Mouse (Mus musculus) ZHBTc4 (cell line): ENCODE results near the gene Hmgb4.

Experiments used
- DNase-seq: peaks from one replicate; pipeline ENCODE4 v3.0.0-alpha.2; 2011; ENCODE audit warnings: low read depth, low spot score

Gene Hmgb4

GRCm38 (mm10) chr4:128260907-128261560, at the start of gene Hmgb4:
TSS of gene Hmgb4 (minus strand) at chr4:128260957.
- no peak for DNase-seq

- DNase-seq, result no peak
Measured at GRCm38 (mm10) chr4:128306011-128306410, 45.3 kb upstream of the Hmgb4 start.

GRCm38 (mm10) chr4:128304049-128304448, 43.3 kb upstream of the Hmgb4 start:
- no peak for DNase-seq

- no peak for DNase-seq
Measured at GRCm38 (mm10) chr4:128288095-128288494, 27.3 kb upstream of the Hmgb4 start.

GRCm38 (mm10) chr4:128285009-128285408, 24.3 kb upstream of the Hmgb4 start:
- DNase-seq, result no peak

- DNase-seq, result no peak
Measured at GRCm38 (mm10) chr4:128275586-128275985, 14.8 kb upstream of the Hmgb4 start.

GRCm38 (mm10) chr4:128275116-128275515, 14.4 kb upstream of the Hmgb4 start:
- DNase-seq, result no peak

- DNase-seq, result peak; percentile 36
Measured at GRCm38 (mm10) chr4:128273146-128273545, 12.4 kb upstream of the Hmgb4 start.

GRCm38 (mm10) chr4:128272501-128272900, 11.7 kb upstream of the Hmgb4 start:
- peak; percentile 15 for DNase-seq

- no peak for DNase-seq
Measured at GRCm38 (mm10) chr4:128270931-128271330, 10.2 kb upstream of the Hmgb4 start.

- no peak for DNase-seq
Measured at GRCm38 (mm10) chr4:128270177-128270576, 9.4 kb upstream of the Hmgb4 start.

- no peak for DNase-seq
Measured at GRCm38 (mm10) chr4:128269261-128269875, 8.6 kb upstream of the Hmgb4 start.

GRCm38 (mm10) chr4:128265341-128265740, 4.6 kb upstream of the Hmgb4 start:
- DNase-seq, result no peak

GRCm38 (mm10) chr4:128264491-128264890, 3.7 kb upstream of the Hmgb4 start:
- no peak for DNase-seq

GRCm38 (mm10) chr4:128259211-128259610, 1.5 kb downstream of the Hmgb4 start:
- no peak for DNase-seq

GRCm38 (mm10) chr4:128248676-128249075, 12.1 kb downstream of the Hmgb4 start:
- DNase-seq, result peak; percentile 48

GRCm38 (mm10) chr4:128245201-128245600, 15.6 kb downstream of the Hmgb4 start:
- DNase-seq, result no peak

- DNase-seq, result no peak
Measured at GRCm38 (mm10) chr4:128241854-128242356, 18.9 kb downstream of the Hmgb4 start.

- no peak for DNase-seq
Measured at GRCm38 (mm10) chr4:128241075-128241853, 19.5 kb downstream of the Hmgb4 start.

GRCm38 (mm10) chr4:128239113-128239512, 21.6 kb downstream of the Hmgb4 start:
- DNase-seq, result no peak

GRCm38 (mm10) chr4:128233458-128233857, 27.3 kb downstream of the Hmgb4 start:
- DNase-seq, result no peak
